Comparison of ENCODE assay signal across 27 mouse cellular contexts in the genomic region with DNA sequence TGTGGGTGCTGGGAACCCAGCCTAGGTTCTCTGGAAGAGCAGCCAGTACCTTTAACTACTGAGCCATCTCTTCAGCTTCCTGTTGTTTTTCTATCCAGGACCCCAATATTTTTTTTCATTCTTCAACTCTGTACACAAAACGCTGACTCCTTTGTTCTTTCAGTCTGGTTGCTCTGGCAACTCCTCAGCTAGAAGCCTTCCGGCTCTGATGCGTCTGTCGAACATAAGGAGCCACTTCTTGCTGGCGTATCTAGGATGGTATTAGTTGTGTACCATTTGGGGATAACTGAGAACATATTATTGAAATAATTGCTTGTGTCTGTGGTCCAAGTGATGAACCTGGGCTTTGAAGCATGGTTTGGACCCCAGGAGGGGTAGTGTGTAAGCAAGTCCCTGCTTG. TPM values are rescaled to one million over a fixed set of nuclear protein-coding genes. Genes with fewer than 3 reads are reported as not detected.
A peak's percentile ranks its signal among the peaks of the same experiment; 100 is the strongest.
DNase-seq lines count a peak whose midpoint lies in the region; ATAC-seq lines count a peak whose summit lies in the region.
"Had no signal": no experiment of that assay in that cellular context is flagged by ENCODE, and none has a peak within 500 bp of the region (broad histone marks: within the 10 kb centered on the region; RNA-seq: fewer than 3 reads in every experiment).

No protein-coding gene starts in this region.

- ATAC-seq in forebrain, embryonic 11.5 days (replicated peaks; ENCODE audit: low FRiP score) = no peak
- no peak for ATAC-seq in forebrain, embryonic 14.5 days
- ATAC-seq: activated CD4-positive, CD25-positive, alpha-beta regulatory T cell, adult 4 months; CD4-positive, CD25-positive, alpha-beta regulatory T cell, adult 4 months; forebrain, embryonic 16.5 days; Patski had no signal

- H3K4me1 ChIP-seq in forebrain, embryonic 11.5 days (replicated peaks; ENCODE audit: control insufficient read depth, insufficient read depth, low read length) = no peaks in the 10 kb centered on the region
- H3K4me1 ChIP-seq in forebrain, embryonic 14.5 days (ENCODE audit: control insufficient read depth, insufficient read depth, low read length) = no peaks in the 10 kb centered on the region
- H3K4me1 ChIP-seq: embryonic facial prominence, embryonic 15.5 days had no signal

- H3K27ac ChIP-seq in forebrain, embryonic 11.5 days (ENCODE audit: low read depth, low read length) = no peak overlapping the region
- no peak overlapping the region for H3K27ac ChIP-seq in forebrain, embryonic 14.5 days (ENCODE audit: low read depth, low read length)
- H3K27ac ChIP-seq: embryonic facial prominence, embryonic 13.5 days; embryonic facial prominence, embryonic 15.5 days; forebrain, embryonic 12.5 days had no signal

- DNase-seq in forebrain, embryonic 11.5 days (ENCODE audit: low spot score) = peak; percentile 4
- no peak for DNase-seq in forebrain, embryonic 14.5 days (ENCODE audit: low spot score)
- DNase-seq in heart, adult 11 months = peak; percentile 31
- no peak for DNase-seq in heart, postnatal 4 days
- DNase-seq in brain, adult 2 months (ENCODE audit: low read depth, low spot score) = peak; percentile 64
- DNase-seq: adrenal gland, adult 8-10 months; adrenal gland, postnatal 14 days; adrenal gland, postnatal 36 days; B cell, adult 2 months; cerebellum, adult 11 months; cerebellum, adult 18-20 months; cerebellum, adult 8-10 months; cerebellum, adult 9-11 months; cerebellum, postnatal 14 days; cerebellum, postnatal 36 days; embryo, embryonic 11 days had no signal

- no peaks in the 10 kb centered on the region; the same call in 1 of the 2 replicates for H3K9me3 ChIP-seq in forebrain, embryonic 11.5 days (ENCODE audit: control insufficient read depth, low read length)
- H3K9me3 ChIP-seq in forebrain, embryonic 14.5 days (replicated peaks; ENCODE audit: control insufficient read depth, low read length) = peaks cover 13% of the 10 kb centered on the region

- no peak overlapping the region for H3K4me3 ChIP-seq in forebrain, embryonic 11.5 days (ENCODE audit: low read depth, low read length)
- H3K4me3 ChIP-seq in forebrain, embryonic 14.5 days (ENCODE audit: low read depth, low read length) = no peak overlapping the region
- H3K4me3 ChIP-seq: embryonic facial prominence, embryonic 13.5 days; embryonic facial prominence, embryonic 15.5 days; erythroblast, embryonic 14.5 days; forebrain, embryonic 12.5 days had no signal

- H3K36me3 ChIP-seq in forebrain, embryonic 11.5 days (ENCODE audit: control insufficient read depth, insufficient read depth, low read length) = no peaks in the 10 kb centered on the region
- H3K36me3 ChIP-seq in forebrain, embryonic 14.5 days (ENCODE audit: control insufficient read depth, insufficient read depth, low read length) = no peaks in the 10 kb centered on the region
- H3K36me3 ChIP-seq: embryonic facial prominence, embryonic 13.5 days; embryonic facial prominence, embryonic 15.5 days; forebrain, embryonic 12.5 days; G1E had no signal

- H3K4me2 ChIP-seq in forebrain, embryonic 11.5 days (ENCODE audit: low read depth, low read length, severe bottlenecking) = no peak overlapping the region
- H3K4me2 ChIP-seq in forebrain, embryonic 14.5 days (ENCODE audit: low read length) = no peak overlapping the region
- H3K4me2 ChIP-seq: embryonic facial prominence, embryonic 13.5 days; embryonic facial prominence, embryonic 15.5 days; forebrain, embryonic 12.5 days had no signal

- 89% methylated on average over 5 of the region's 5 CpGs for WGBS in forebrain, embryonic 11.5 days
- WGBS in forebrain, embryonic 14.5 days = 89% methylated on average over 5 of the region's 5 CpGs

- H3K9ac ChIP-seq in forebrain, embryonic 11.5 days (ENCODE audit: low read length) = no peak overlapping the region
- H3K9ac ChIP-seq in forebrain, embryonic 14.5 days (ENCODE audit: low read length) = no peak overlapping the region
- H3K9ac ChIP-seq: embryonic facial prominence, embryonic 13.5 days; embryonic facial prominence, embryonic 15.5 days; forebrain, embryonic 12.5 days had no signal

- H3K27me3 ChIP-seq in forebrain, embryonic 11.5 days (ENCODE audit: control insufficient read depth, insufficient read depth, low read length) = no peaks in the 10 kb centered on the region
- no peaks in the 10 kb centered on the region for H3K27me3 ChIP-seq in forebrain, embryonic 14.5 days (replicated peaks; ENCODE audit: control insufficient read depth, insufficient read depth, low read length)
- H3K27me3 ChIP-seq: embryonic facial prominence, embryonic 13.5 days; embryonic facial prominence, embryonic 15.5 days; forebrain, embryonic 12.5 days; Patski had no signal

RNA-seq across cellular contexts. Expression of a gene that starts 12.5 kb away (rescaled TPM):
- polyA plus RNA-seq in forebrain, embryonic 11.5 days (2014; fragmentation: Nextera tagmentation; extraction: Ambion mirVana) = 4.8 and 5.1 TPM in 2 replicates
- polyA plus RNA-seq in forebrain, embryonic 14.5 days (2014; fragmentation: Nextera tagmentation; extraction: Ambion mirVana) = 5.3 and 6.1 TPM in 2 replicates
- under 1 TPM; 0.29 to 0.31 TPM for total RNA-seq in heart, postnatal 4 days (2021)
- total RNA-seq: CH12.LX; common myeloid progenitor, adult 5-6 weeks had no signal
- polyA plus RNA-seq: activated CD4-positive, CD25-positive, alpha-beta regulatory T cell, adult 4 months; CD4-positive, CD25-positive, alpha-beta regulatory T cell, adult 4 months; erythroblast, embryonic 14.5 days; G1E had no signal

Comparison
In these comparisons a context has a peak if more than half of its experiments do, and no peak if none do; other contexts are left out.
1. DNase-seq: peak in forebrain, embryonic 11.5 days (single experiment), heart, adult 11 months (single experiment) and brain, adult 2 months (single experiment); none in forebrain, embryonic 14.5 days (single experiment) and heart, postnatal 4 days (single experiment).